In genomic region chr2:29521486-29521885, GRCm38 (mm10) we compare ENCODE assay signal across 12 mouse cellular contexts.
"Had no signal": no experiment of that assay in that cellular context is flagged by ENCODE, and none has a peak within 500 bp of the region (broad histone marks: within the 10 kb centered on the region; RNA-seq: fewer than 3 reads in every experiment).

No protein-coding gene starts in this region.

- H3K36me3 ChIP-seq: limb, embryonic 10.5 days; liver, embryonic 15.5 days; midbrain, embryonic 12.5 days had no signal

- H3K27me3 ChIP-seq: liver, embryonic 15.5 days; megakaryocyte, embryonic 14.5 days had no signal

- H3K4me2 ChIP-seq: liver, embryonic 11.5 days; liver, embryonic 15.5 days; midbrain, embryonic 12.5 days had no signal

- H3K4me3 ChIP-seq: layer of hippocampus, adult 2 months; limb, embryonic 10.5 days; liver, embryonic 15.5 days; megakaryocyte, embryonic 14.5 days; midbrain, embryonic 12.5 days had no signal

- H3K9me3 ChIP-seq: limb, embryonic 10.5 days; liver, embryonic 15.5 days; megakaryocyte, embryonic 14.5 days; midbrain, embryonic 12.5 days had no signal

- H3K4me1 ChIP-seq: liver, embryonic 15.5 days had no signal

- DNase-seq: lung, adult 2 months; lung, postnatal 10 days; thymus, postnatal 4 days had no signal

- H3K9ac ChIP-seq: liver, embryonic 15.5 days; midbrain, embryonic 12.5 days had no signal

- H3K27ac ChIP-seq: kidney, postnatal 0 days; layer of hippocampus, adult 2 months; limb, embryonic 10.5 days; liver, embryonic 15.5 days; macrophage; midbrain, embryonic 12.5 days; stomach, postnatal 0 days had no signal
